Mouse (Mus musculus) cerebellum, adult (tissue): ENCODE measurements around the gene Ptprt.

ENCODE experiments used
- ATAC-seq: cut with Nextera tagmentation; 2 replicates; pipeline ENCODE4 v1.9.2; 2017; ENCODE audit warnings: mild to moderate bottlenecking, moderate library complexity, mixed read lengths; ENCODE audit not compliant: insufficient number of reproducible peaks, low FRiP score, low TSS enrichment

Gene Ptprt

DNA sequence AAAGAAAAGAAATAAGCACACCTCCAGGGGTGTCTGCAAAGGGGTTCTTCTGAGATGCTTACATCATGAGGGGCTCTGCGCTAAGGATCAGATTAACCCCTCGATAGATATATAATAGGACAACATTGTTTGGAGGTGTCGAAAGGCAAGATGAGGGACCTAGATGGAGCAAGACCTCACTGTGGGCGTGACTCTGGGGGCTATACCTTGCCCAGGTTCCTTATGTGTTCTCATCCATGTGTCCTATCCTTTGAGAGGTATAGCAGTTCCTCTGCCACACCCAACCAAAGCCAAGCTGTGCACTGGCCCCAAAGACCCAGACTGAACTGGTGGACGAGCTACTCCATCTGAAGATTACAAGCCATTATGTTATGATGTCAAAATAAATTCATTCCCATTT is 58.2 kb downstream of the Ptprt start:
- ATAC-seq = no peak

DNA sequence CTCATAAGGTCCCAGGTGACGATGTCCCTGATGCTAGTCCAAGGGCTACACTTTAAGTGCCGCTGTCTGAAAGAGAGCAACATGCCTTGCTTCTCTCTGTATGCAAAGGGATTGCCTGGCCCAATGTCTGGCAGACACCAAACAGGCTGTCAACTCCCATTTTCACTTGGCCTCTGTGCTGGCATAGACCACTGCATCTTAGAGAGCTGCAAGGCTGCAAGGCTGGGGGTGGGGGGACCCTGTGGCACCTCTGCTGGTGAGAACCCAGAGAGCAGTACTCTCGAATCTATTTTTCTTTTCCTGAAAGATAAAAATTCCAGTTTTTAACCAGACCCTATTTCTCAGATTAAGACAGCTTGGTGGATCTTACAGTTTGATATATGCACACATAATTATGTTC is 69.6 kb downstream of the Ptprt start:
- ATAC-seq = no peak

DNA sequence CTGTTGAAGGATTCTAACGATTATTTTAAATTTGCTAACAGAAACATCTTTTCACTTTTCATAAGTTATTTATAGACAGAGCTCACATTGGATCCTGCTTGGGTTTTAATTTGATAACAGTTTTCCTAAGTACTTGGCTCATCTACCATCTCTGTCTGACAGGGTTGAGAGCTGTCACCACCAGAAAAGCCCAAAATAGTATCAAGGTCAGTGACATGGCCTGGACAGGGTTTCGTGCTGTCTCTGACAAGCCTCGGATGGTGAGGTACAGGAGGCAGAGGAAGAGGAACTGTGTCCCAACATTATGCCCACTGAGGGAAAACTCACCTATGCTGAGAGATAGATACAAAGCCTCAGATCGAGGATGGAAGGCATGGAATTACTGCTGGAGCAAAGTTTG is 79.3 kb downstream of the Ptprt start:
- no peak for ATAC-seq

DNA sequence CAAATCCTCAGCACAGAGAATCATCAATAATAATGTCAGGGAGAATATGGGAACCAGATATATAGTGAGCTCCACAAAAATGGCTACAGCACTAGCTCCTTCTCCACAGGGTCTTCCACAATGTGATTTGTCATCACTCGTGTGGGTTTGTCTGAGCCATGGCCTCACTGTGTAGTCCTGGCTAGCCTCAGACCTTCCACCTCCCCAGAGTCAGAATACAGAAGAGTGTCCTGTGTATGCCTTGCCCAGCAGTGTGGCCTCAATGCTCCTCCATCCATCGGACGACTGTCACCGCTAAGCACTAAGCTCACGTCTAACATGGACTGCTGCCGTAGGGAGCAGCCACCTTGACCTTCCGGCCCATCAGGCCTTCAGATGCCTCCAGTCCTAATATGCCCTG is 83.1 kb downstream of the Ptprt start:
- ATAC-seq = no peak

DNA sequence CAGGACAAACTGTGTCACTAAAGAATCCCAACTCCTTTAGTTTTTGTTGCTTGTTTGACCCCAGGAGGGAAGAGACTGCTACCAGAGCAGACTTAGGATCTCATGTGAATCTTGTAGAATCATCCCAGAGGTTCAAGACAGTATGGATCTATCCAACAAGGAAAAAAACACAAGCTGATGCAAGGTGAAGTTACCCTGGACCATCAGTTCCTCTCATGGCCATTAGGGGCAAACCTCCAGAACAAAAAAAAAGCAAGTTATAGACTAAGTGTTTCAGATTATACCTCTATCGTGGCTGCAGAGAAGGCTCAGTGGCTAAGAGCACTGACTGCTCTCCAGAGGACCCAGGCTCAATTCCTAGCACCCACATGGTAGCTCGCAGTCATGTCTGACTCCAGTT is 88.1 kb downstream of the Ptprt start:
- ATAC-seq = no peak

DNA sequence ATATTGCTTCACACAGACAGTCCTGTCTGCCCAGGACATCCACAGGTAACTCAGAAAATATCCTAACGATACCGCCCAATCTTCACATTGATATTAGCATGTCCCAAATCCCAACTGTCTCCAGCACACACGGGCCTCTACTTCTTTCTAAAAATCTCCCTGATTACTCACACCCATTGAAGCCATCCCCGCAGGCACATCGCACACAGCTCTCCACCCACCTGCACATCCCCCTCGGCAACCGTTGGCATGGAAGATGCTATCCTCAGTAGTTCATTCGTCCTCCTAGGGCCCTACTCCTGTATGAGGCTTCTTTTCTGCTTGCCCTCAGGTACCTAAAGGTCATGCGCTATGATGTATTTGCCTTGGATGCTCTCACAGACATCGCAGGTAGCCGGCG is 89.9 kb downstream of the Ptprt start:
- no peak for ATAC-seq

DNA sequence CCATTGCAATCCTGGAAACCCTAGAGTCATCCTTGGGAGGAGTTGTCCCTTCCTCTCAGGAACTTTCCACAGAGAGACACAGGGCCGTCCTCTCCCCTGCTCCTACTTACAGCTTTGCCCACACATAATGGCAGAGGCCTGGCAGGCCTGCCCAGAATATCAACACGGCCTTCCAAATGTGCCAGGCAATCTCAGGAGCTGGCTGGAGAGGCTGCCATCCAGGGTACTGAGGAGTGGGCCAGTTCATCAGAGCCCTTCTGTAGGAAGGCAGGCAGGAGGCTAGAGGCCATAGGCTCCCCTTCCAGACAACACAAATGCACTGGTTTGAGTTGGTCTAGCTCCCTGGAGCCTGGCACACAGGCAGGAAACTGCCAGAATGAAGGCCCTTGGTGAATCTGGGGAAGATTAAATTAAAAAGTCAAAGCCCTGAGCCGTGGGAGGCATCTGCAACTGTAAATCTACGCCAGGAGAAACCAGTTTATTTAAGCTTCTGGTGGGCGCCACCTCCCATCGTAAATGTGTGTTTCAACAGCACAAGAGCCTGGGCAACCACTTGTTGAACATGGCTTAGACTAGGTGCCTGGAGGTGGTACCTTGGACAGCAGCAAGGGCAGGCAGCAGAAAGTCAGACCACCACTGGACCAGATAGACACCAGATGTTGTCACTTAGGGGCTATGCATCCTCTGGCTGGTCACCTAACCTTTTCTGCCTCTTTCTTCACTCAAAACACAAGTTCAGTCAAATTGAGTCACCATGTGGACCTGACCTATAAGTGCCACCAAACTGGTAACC is 92.4 kb downstream of the Ptprt start:
- no peak for ATAC-seq

DNA sequence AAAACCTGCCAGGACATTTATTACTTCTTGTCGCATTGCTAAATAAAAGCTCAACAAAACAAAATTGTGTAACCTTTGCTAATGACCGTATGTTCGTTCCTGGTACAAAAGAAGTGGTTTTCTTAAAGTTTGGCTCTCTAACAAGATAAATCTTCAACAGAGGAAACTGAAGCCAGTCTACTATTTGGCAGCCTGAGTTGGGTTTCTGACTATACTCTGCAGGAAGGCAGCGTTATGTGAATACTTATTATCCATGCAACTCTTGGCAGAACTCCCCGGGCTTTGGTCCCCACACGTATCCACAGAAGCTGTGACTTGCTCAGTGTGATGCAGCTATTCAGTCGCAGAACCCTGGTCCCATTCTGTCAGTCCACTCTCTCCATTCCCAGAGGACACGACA is 112.6 kb downstream of the Ptprt start:
- no peak for ATAC-seq

DNA sequence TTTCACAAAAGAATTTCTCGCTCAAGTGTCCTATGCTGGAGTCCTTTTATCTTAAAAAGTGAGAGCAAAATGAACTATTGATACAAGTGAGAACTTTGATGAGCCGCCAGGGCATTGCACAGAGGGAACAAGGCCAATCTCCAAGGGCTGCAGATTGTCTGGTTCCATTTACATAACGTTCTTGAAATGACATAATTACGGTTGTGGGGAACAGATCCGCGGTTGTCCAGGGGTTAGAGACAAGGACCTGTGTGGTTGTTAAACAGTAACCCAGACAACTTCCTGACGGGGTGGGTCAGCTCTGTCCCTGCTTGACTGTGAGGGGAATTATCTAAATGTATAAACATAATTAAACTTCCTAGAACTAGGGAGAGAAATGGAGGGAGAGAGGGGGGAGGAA is 129.3 kb downstream of the Ptprt start:
- ATAC-seq = no peak; the same call in 1 of the 2 replicates

DNA sequence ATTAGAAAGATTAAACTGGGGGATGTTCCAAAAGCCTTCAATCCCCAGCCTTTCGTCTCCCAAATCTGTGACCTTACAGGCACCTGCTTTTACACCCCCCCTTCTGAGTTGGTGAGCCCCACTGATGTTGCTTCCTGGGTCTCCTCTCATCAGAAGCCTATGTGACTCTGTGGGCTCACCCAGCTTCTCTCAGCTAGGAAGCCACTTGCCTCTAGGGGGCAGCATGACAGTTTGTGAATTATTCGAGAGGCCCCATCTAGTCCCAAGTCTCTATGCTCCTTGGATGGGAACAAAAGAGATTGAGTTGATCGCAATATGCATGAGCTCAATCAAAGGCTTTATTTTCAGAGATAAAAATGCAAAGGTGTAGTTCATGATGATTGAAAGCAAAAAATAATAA is 132.0 kb downstream of the Ptprt start:
- ATAC-seq = no peak

DNA sequence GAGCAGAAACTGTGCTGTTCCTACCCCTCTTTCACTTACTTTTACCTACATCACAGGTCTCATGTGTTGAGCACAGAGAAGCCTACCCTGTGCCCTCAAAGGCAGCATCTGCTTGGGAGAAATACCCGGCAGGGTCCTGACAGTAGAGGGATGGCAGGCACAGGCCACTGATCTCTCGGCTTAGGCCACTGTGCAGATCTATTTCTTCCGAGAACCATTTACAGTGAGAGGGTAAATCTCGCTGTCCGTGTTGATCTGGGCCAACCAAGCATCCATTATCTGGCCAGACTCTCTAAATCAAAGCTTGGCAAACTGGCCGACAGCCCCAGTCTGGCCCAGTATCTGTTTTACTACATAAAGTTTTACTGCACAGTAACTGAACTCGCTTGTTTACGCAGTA is 145.0 kb downstream of the Ptprt start:
- no peak for ATAC-seq

DNA sequence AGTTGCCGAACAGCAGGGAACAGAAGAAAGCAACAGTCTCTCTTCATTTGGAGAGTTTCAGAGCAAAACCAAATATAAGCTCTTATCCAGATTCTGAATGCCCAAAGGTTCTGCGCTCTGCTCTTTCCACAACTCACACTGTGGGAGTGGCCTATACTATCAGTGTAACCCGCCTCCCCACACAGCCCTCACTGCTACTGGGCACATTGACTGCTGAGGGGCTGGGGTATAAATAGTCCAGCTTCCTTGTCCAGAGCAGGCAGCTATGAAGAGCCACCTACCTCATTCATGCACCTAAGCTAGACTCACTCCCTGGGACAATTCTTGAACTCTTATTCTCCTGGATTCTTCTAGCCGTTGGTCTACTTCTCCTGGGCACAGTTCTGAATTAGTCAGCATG is 147.9 kb downstream of the Ptprt start:
- ATAC-seq = no peak

DNA sequence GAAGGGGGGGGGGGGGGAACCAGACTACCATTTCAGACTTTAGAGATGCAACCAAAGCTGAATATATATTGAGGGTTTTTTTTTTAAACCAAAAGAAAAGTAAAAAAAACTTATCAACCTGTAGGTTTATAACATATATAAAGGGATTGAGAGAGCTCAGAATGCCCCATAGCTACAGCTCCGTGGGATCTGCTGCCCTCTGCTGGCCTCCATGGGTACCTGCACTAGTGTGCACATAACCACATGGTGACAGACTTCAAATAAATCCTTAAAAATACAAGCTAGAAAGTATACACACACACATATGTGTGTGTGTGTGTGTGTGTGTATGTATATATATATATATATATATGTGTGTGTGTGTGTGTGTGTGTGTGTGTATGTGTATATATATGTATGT is 148.9 kb downstream of the Ptprt start:
- ATAC-seq = no peak

DNA sequence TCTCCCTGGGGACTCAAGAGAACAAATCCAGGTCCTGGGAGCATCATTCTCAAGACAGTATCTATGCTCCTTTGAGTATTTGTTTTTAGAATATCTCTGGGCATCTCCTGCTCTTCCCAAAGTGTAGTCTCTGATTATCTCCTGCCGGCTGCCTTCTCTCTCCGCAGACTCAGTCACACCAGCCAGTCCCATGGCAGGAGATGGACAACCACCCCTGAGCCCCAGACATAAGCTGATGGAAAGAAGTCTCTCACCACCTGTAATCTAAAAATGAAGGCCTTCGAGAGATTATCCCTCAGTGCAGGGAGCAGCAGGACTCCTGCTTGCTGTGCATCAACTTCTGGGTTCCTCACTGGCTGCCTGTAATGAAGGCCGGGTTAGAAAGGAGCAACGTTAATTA is 151.9 kb downstream of the Ptprt start:
- no peak for ATAC-seq

DNA sequence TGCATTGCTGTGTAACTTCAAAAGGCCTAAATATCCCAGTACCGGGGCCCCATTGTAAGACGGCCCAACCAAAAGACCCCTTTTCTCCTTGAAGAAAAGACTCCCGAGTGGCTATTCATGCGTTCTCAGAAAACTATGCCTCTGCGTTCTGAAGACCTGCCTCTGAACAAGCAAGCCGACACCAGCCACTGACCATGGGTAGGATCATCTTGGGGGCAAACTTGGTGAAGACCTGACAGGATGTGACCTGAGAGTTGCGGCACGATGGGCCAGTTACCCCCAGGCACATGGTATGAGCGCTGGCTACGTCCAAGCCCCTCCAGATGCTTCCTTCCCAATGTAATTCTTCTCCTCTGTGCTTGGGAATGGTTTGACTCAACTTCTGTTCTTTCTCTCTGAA is 153.3 kb downstream of the Ptprt start:
- ATAC-seq = no peak

DNA sequence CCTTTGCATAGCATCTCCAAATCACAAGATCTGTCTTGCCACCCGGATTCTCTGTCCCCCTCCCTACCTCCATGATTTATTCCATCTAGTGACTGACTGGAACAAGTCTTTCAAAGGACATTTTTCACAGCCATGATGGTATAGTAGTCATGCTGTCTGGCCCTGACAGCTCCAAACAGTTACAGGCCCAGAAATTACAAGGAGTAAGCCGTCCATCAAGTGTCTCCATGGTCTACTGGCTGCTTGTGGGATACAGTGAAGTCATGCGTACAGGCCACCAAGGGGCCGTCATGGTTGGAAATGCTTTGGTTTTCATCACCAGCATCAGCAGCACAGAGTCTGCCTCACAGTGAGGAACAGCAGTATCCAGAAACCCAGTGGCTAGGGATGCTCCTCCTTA is 156.1 kb downstream of the Ptprt start:
- ATAC-seq = no peak

DNA sequence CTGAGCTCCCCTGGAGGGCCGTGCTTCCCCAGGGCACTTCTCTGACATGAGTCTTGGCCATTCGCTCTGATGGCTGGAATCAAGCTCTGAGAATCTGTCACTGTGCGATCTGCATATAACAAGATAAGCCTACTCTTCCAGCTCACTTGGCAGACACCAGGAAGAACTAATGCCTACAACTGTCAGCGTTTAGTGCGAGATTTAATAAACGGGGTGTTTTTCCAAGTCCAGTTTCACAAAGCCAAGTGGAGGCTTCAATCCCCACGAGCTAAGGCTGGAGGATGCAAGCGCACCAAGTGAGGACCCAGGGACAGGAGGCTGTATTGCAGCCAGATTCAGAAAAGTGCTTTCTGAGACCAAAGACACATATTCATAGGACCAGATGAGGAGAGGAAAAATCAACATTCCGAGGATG is 161.4 kb downstream of the Ptprt start:
- no peak for ATAC-seq

DNA sequence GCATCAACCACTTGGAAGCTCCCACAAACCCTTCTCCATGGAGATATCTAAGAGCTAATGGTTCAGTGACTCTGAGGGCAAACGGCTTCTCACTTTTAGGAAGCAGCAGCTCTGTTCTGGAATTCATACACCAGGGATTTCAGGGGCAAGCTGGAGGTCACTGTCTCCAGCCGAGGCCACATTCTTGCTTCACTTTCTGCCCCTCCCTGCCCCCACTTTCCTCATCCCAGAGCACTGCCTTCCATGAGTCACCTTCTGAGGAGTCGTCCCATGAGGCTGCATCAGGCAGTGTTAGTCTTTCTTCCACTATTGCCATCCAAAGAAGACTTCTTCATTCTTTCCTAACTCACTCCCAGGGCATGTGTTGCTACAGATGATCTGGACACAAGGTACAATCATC is 162.8 kb downstream of the Ptprt start:
- ATAC-seq = no peak

DNA sequence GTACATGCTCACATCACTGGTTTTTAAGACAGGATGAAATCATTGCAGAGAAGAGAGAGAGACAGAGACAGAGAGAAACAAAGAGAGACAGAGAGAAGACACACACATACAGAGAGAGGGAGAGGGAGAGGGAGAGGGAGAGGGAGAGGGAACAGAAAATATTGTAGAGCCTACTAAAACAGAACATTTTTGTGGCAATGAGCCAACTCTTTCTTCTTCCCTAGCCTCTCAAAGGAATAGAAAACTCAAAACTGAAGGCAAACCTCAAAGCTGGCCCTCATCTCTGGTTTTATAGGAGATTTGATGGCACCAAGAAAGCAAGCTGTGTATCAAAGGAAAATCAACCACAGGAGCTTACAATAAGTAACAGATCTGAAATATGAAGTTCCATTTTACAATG is 176.9 kb downstream of the Ptprt start:
- ATAC-seq = no peak

DNA sequence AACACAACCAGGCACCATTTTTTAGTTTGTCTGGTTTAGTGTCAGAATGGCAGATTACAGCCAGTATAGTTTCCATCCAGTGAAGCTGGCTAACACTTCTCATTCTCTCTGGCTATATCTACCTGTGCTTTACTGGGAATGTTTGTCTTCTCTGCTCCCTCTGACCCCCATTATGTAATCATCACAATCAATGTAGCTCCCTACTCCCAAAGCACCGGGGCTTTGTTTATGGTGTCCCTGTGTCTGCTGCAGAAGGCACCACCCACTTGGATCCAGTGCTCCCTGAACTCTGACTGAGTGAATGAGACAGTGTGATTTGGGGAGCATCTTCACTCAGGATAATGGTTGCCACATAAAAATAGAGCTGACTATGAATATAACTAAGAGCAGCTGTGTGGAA is 217.8 kb downstream of the Ptprt start:
- ATAC-seq = no peak

DNA sequence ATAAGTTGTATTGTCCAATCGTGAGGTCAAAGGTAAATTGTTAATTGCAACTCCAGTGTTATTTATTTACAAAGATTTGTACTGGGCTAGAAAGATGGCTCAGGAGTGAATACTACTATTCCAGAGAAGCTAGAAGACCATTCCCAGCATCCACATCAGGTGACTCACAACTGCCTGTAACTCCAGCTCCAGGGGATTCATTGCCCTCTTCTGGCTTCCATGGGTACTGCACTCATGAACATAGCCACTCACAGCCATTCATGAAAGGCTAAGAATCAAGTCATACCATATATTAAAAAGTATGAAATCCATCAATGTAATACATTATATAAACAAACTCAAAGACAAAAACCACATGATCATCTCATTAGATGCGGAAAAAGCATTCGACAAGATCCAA is 224.3 kb downstream of the Ptprt start:
- no peak for ATAC-seq

DNA sequence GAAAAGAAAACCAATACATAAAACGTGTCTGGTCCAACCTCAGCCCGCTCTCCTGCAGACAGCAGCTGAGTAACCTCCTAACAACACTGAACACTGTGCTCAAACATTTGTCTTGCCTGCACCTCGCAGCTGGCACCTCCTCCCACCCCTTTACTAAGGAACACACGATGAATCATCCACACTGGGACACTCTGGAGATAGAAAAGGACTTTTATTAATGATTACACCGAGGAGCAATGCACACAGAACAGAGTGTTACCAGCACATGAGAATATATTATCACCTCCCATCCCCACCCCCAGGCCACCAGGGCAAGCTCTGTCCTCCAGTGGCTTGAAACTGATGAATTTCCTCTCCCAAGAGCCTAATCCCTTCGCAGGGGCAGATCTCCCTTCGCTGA is 230.8 kb downstream of the Ptprt start:
- ATAC-seq = no peak

DNA sequence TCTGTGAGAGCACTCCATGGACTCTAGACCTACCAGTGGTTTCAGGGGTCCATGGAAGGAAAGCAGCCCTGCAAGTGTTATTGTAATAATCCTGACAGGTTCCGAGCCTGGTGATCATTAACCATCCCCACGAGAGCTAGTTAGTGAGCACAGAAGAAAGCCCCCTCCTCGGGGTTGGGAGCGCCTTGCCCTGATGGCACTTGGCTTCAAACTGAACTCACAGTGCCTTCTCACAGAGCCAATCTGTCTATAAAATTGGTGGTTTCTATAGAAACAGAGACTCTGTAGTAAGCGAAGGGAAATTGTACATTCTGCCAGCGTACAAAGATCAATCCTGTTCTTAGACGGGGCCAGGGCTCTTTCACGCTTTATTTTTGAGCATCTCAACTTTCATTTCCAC is 234.8 kb downstream of the Ptprt start:
- ATAC-seq = no peak
